Mouse (Mus musculus): ENCODE results near the gene Sphk2.
"Not testable (repeated sequence)": the region's sequence is repeated elsewhere in the genome, so short reads cannot be mapped to it uniquely, and the experiment has no call there.

Gene Sphk2

GRCm38 (mm10) chr7:45693921-45694591 lies 23.7 kb downstream of the Sphk2 start, which contains the start of gene Sec1:
Sec1 (minus strand) TSS chr7:45694402.
- DNase-seq (ENCODE audit: low spot score in 2 of 2) = no peak

GRCm38 (mm10) chr7:45692364-45692763 lies 25.4 kb downstream of the Sphk2 start:
- DNase-seq (ENCODE audit: low spot score in 2 of 2) = no peak

- DNase-seq (ENCODE audit: low spot score in 2 of 2) = no peak
These were observed 28.0 kb downstream of the Sphk2 start for GRCm38 (mm10) chr7:45689800-45690199.

GRCm38 (mm10) chr7:45689099-45689498 lies 28.7 kb downstream of the Sphk2 start:
- DNase-seq (ENCODE audit: low spot score in 2 of 2) = no peak

GRCm38 (mm10) chr7:45686841-45687240 lies 31.0 kb downstream of the Sphk2 start:
- no peak for DNase-seq (ENCODE audit: low spot score in 2 of 2)

- no peak for DNase-seq (ENCODE audit: low spot score in 2 of 2)
These were observed 32.0 kb downstream of the Sphk2 start for GRCm38 (mm10) chr7:45685811-45686210.

- no peak for DNase-seq (ENCODE audit: low spot score in 2 of 2)
These were observed 34.3 kb downstream of the Sphk2 start, which contains the start of gene Ntn5 for GRCm38 (mm10) chr7:45683396-45684050. Ntn5 (plus strand) TSS chr7:45684022.

GRCm38 (mm10) chr7:45682144-45683126 lies 35.4 kb downstream of the Sphk2 start:
- peak; percentile 72 to 81 for DNase-seq (ENCODE audit: low spot score in 2 of 2)

- DNase-seq (ENCODE audit: low spot score in 2 of 2) = no peak
These were observed 36.6 kb downstream of the Sphk2 start for GRCm38 (mm10) chr7:45681046-45681736.

- DNase-seq (ENCODE audit: low spot score in 2 of 2) = peak in 1 of 2 experiments; percentile 80
These were observed 37.7 kb downstream of the Sphk2 start for GRCm38 (mm10) chr7:45679966-45680621.

- no peak for DNase-seq (ENCODE audit: low spot score in 2 of 2)
These were observed 39.3 kb downstream of the Sphk2 start for GRCm38 (mm10) chr7:45678513-45678912.

GRCm38 (mm10) chr7:45677627-45678295 lies 40.0 kb downstream of the Sphk2 start:
- no peak for DNase-seq (ENCODE audit: low spot score in 2 of 2)

GRCm38 (mm10) chr7:45668921-45669320 lies 48.9 kb downstream of the Sphk2 start:
- no peak for DNase-seq (ENCODE audit: low spot score in 2 of 2)

- no peak for DNase-seq (ENCODE audit: low spot score in 2 of 2)
These were observed 50.0 kb downstream of the Sphk2 start for GRCm38 (mm10) chr7:45667761-45668160.

GRCm38 (mm10) chr7:45666161-45666560 lies 51.6 kb downstream of the Sphk2 start, which contains the start of gene Fut2:
Fut2 (minus strand) TSS chr7:45666394.
- DNase-seq (ENCODE audit: low spot score in 2 of 2) = no peak

GRCm38 (mm10) chr7:45665303-45666138 lies 52.3 kb downstream of the Sphk2 start:
- no peak for DNase-seq (ENCODE audit: low spot score in 2 of 2)

- DNase-seq (ENCODE audit: low spot score in 2 of 2) = not testable (repeated sequence)
These were observed 56.1 kb downstream of the Sphk2 start for GRCm38 (mm10) chr7:45661702-45662101.

- DNase-seq (ENCODE audit: low spot score in 2 of 2) = no peak
These were observed 56.9 kb downstream of the Sphk2 start for GRCm38 (mm10) chr7:45660746-45661478.
